Mouse (Mus musculus): ENCODE results near the gene Arhgap30.

Arhgap30 gene

GRCm38 (mm10) chr1:171388376-171389102 is at the start of gene Arhgap30:
Gene Arhgap30 (plus strand): TSS chr1:171388954.
- peak; percentile 93 for DNase-seq

- no peak for DNase-seq
Observed at GRCm38 (mm10) chr1:171342262-171343207, 46.2 kb upstream of the Arhgap30 start.

- no peak for DNase-seq
Observed at GRCm38 (mm10) chr1:171343922-171344677, 44.7 kb upstream of the Arhgap30 start.

GRCm38 (mm10) chr1:171344715-171345114 is 44.0 kb upstream of the Arhgap30 start:
- DNase-seq: no peak

GRCm38 (mm10) chr1:171345225-171346094 is 43.3 kb upstream of the Arhgap30 start, which contains the start of the genes Nit1 and Pfdn2:
Gene Nit1 (minus strand): TSS chr1:171345646.
Gene Pfdn2 (plus strand): TSS chr1:171345670.
- peak; percentile 91 for DNase-seq

- no peak for DNase-seq
Observed at GRCm38 (mm10) chr1:171346095-171346450, 42.7 kb upstream of the Arhgap30 start.

- no peak for DNase-seq
Observed at GRCm38 (mm10) chr1:171348665-171349064, 40.1 kb upstream of the Arhgap30 start.

GRCm38 (mm10) chr1:171349210-171349609 is 39.5 kb upstream of the Arhgap30 start:
- DNase-seq: no peak

GRCm38 (mm10) chr1:171355812-171356340 is 32.9 kb upstream of the Arhgap30 start:
- peak; percentile 62 for DNase-seq

GRCm38 (mm10) chr1:171356814-171357213 is 31.9 kb upstream of the Arhgap30 start:
- DNase-seq: no peak

GRCm38 (mm10) chr1:171358421-171358820 is 30.3 kb upstream of the Arhgap30 start:
- peak; percentile 50 for DNase-seq

GRCm38 (mm10) chr1:171360253-171360652 is 28.5 kb upstream of the Arhgap30 start:
- no peak for DNase-seq

- DNase-seq: peak; percentile 89
Observed at GRCm38 (mm10) chr1:171360656-171361055, 28.1 kb upstream of the Arhgap30 start, which contains the start of gene Klhdc9. Gene Klhdc9 (minus strand): TSS chr1:171360798.

GRCm38 (mm10) chr1:171361106-171362103 is 27.3 kb upstream of the Arhgap30 start:
- DNase-seq: peak; percentile 78

GRCm38 (mm10) chr1:171365934-171366333 is 22.8 kb upstream of the Arhgap30 start:
- DNase-seq: no peak

- no peak for DNase-seq
Observed at GRCm38 (mm10) chr1:171369845-171370556, 18.8 kb upstream of the Arhgap30 start, which contains the start of gene Nectin4. Gene Nectin4 (plus strand): TSS chr1:171370099.

- DNase-seq: no peak
Observed at GRCm38 (mm10) chr1:171372880-171373279, 15.9 kb upstream of the Arhgap30 start.

GRCm38 (mm10) chr1:171373946-171374345 is 14.8 kb upstream of the Arhgap30 start:
- DNase-seq: no peak

GRCm38 (mm10) chr1:171375646-171376097 is 13.1 kb upstream of the Arhgap30 start:
- no peak for DNase-seq

Data from thymus, postnatal 25 days (tissue).